Mouse (Mus musculus): ENCODE results near the gene Car10. TPM values are rescaled to one million over a fixed set of nuclear protein-coding genes. Genes with fewer than 3 reads are reported as not detected.

Car10 gene
- polyA plus RNA-seq, 1 experiment from 2014 or later: 6.3 TPM

GRCm38 (mm10) chr11:93509527-93510235, 411.9 kb downstream of the Car10 start:
- 64% methylated on average over 11 of the region's 11 CpGs for WGBS
- Histone ChIP-seq H3K36me3 (ENCODE audit: control insufficient read depth, insufficient read depth, low read length) (no peaks in the 10 kb centered on the region), H3K9ac (ENCODE audit: low read length) (no peak overlapping the region), H3K27ac (ENCODE audit: low read depth, low read length) (no peak overlapping the region), H3K4me3 (ENCODE audit: low read depth, low read length) (no peak overlapping the region), H3K4me1 (ENCODE audit: control insufficient read depth, insufficient read depth, low read length) (no peaks in the 10 kb centered on the region), H3K9me3 (replicated peaks; ENCODE audit: control insufficient read depth, low read length) (no peaks in the 10 kb centered on the region), H3K4me2 (ENCODE audit: low read length) (no peak overlapping the region), H3K27me3 (replicated peaks; ENCODE audit: control insufficient read depth, insufficient read depth, low read length) (no peaks in the 10 kb centered on the region)
- DNase-seq (ENCODE audit: low spot score) (no peak), ATAC-seq (no peak)

- H3K4me3 ChIP-seq (ENCODE audit: low read depth, low read length): no peak overlapping the region
- H3K4me1 ChIP-seq (ENCODE audit: control insufficient read depth, insufficient read depth, low read length): no peaks in the 10 kb centered on the region
- ATAC-seq: no peak
- H3K9ac ChIP-seq (ENCODE audit: low read length): no peak overlapping the region
- WGBS: 84% methylated on average over 2 of the region's 2 CpGs
- no peak overlapping the region for H3K27ac ChIP-seq (ENCODE audit: low read depth, low read length)
- no peaks in the 10 kb centered on the region for H3K27me3 ChIP-seq (replicated peaks; ENCODE audit: control insufficient read depth, insufficient read depth, low read length)
- no peaks in the 10 kb centered on the region for H3K36me3 ChIP-seq (ENCODE audit: control insufficient read depth, insufficient read depth, low read length)
- DNase-seq (ENCODE audit: low spot score): no peak
- H3K4me2 ChIP-seq (ENCODE audit: low read length): no peak overlapping the region
- no peaks in the 10 kb centered on the region for H3K9me3 ChIP-seq (replicated peaks; ENCODE audit: control insufficient read depth, low read length)
These were observed 415.0 kb downstream of the Car10 start for GRCm38 (mm10) chr11:93512843-93513242.

- Histone ChIP-seq H3K9me3 (replicated peaks; ENCODE audit: control insufficient read depth, low read length) (no peaks in the 10 kb centered on the region), H3K36me3 (ENCODE audit: control insufficient read depth, insufficient read depth, low read length) (no peaks in the 10 kb centered on the region), H3K4me2 (ENCODE audit: low read length) (no peak overlapping the region), H3K9ac (ENCODE audit: low read length) (no peak overlapping the region), H3K27ac (ENCODE audit: low read depth, low read length) (no peak overlapping the region), H3K27me3 (replicated peaks; ENCODE audit: control insufficient read depth, insufficient read depth, low read length) (no peaks in the 10 kb centered on the region), H3K4me3 (ENCODE audit: low read depth, low read length) (no peak overlapping the region), H3K4me1 (ENCODE audit: control insufficient read depth, insufficient read depth, low read length) (no peaks in the 10 kb centered on the region)
- 25% methylated on average over 2 of the region's 2 CpGs for WGBS
- DNase-seq (ENCODE audit: low spot score) (no peak), ATAC-seq (no peak)
These were observed 416.6 kb downstream of the Car10 start for GRCm38 (mm10) chr11:93514396-93514795.

- H3K9me3 ChIP-seq (replicated peaks; ENCODE audit: control insufficient read depth, low read length): no peaks in the 10 kb centered on the region
- no peaks in the 10 kb centered on the region for H3K4me1 ChIP-seq (ENCODE audit: control insufficient read depth, insufficient read depth, low read length)
- H3K27ac ChIP-seq (ENCODE audit: low read depth, low read length): no peak overlapping the region; the same call in 1 of the 2 replicates
- ATAC-seq (peak; percentile 46; the same call in 1 of the 2 replicates), DNase-seq (ENCODE audit: low spot score) (peak; percentile 13)
- no peak overlapping the region for H3K4me2 ChIP-seq (ENCODE audit: low read length)
- no peaks in the 10 kb centered on the region for H3K36me3 ChIP-seq (ENCODE audit: control insufficient read depth, insufficient read depth, low read length)
- 82% methylated on average over 6 of the region's 6 CpGs for WGBS
- no peaks in the 10 kb centered on the region for H3K27me3 ChIP-seq (replicated peaks; ENCODE audit: control insufficient read depth, insufficient read depth, low read length)
- H3K9ac ChIP-seq (ENCODE audit: low read length): no peak overlapping the region
- no peak overlapping the region for H3K4me3 ChIP-seq (ENCODE audit: low read depth, low read length)
These were observed 417.7 kb downstream of the Car10 start for GRCm38 (mm10) chr11:93515566-93515965.

GRCm38 (mm10) chr11:93516216-93516615, 418.4 kb downstream of the Car10 start:
- Histone ChIP-seq H3K4me1 (ENCODE audit: control insufficient read depth, insufficient read depth, low read length) (no peaks in the 10 kb centered on the region), H3K4me3 (ENCODE audit: low read depth, low read length) (no peak overlapping the region), H3K27ac (ENCODE audit: low read depth, low read length) (no peak overlapping the region), H3K36me3 (ENCODE audit: control insufficient read depth, insufficient read depth, low read length) (no peaks in the 10 kb centered on the region), H3K9ac (ENCODE audit: low read length) (no peak overlapping the region), H3K4me2 (ENCODE audit: low read length) (no peak overlapping the region), H3K27me3 (replicated peaks; ENCODE audit: control insufficient read depth, insufficient read depth, low read length) (no peaks in the 10 kb centered on the region), H3K9me3 (replicated peaks; ENCODE audit: control insufficient read depth, low read length) (no peaks in the 10 kb centered on the region)
- no peak for DNase-seq (ENCODE audit: low spot score)
- no peak for ATAC-seq
- 87% methylated on average over 9 of the region's 9 CpGs for WGBS

- Histone ChIP-seq H3K4me3 (ENCODE audit: low read depth, low read length) (no peak overlapping the region), H3K9ac (ENCODE audit: low read length) (no peak overlapping the region), H3K27me3 (replicated peaks; ENCODE audit: control insufficient read depth, insufficient read depth, low read length) (no peaks in the 10 kb centered on the region), H3K36me3 (ENCODE audit: control insufficient read depth, insufficient read depth, low read length) (no peaks in the 10 kb centered on the region), H3K4me2 (ENCODE audit: low read length) (no peak overlapping the region), H3K27ac (ENCODE audit: low read depth, low read length) (no peak overlapping the region), H3K9me3 (replicated peaks; ENCODE audit: control insufficient read depth, low read length) (no peaks in the 10 kb centered on the region), H3K4me1 (ENCODE audit: control insufficient read depth, insufficient read depth, low read length) (no peaks in the 10 kb centered on the region)
- DNase-seq (ENCODE audit: low spot score) (no peak), ATAC-seq (no peak)
- WGBS: 82% methylated on average over 2 of the region's 2 CpGs
These were observed 419.1 kb downstream of the Car10 start for GRCm38 (mm10) chr11:93516946-93517345.

- H3K4me1 ChIP-seq (ENCODE audit: control insufficient read depth, insufficient read depth, low read length): no peaks in the 10 kb centered on the region
- H3K36me3 ChIP-seq (ENCODE audit: control insufficient read depth, insufficient read depth, low read length): no peaks in the 10 kb centered on the region
- 77% methylated on average over 3 of the region's 3 CpGs for WGBS
- ATAC-seq (no peak), DNase-seq (ENCODE audit: low spot score) (no peak)
- H3K4me3 ChIP-seq (ENCODE audit: low read depth, low read length): no peak overlapping the region
- H3K9me3 ChIP-seq (replicated peaks; ENCODE audit: control insufficient read depth, low read length): no peaks in the 10 kb centered on the region
- no peak overlapping the region for H3K4me2 ChIP-seq (ENCODE audit: low read length)
- H3K27ac ChIP-seq (ENCODE audit: low read depth, low read length): no peak overlapping the region
- no peak overlapping the region for H3K9ac ChIP-seq (ENCODE audit: low read length)
- no peaks in the 10 kb centered on the region for H3K27me3 ChIP-seq (replicated peaks; ENCODE audit: control insufficient read depth, insufficient read depth, low read length)
These were observed 424.7 kb downstream of the Car10 start for GRCm38 (mm10) chr11:93522501-93522900.

- Histone ChIP-seq H3K27ac (ENCODE audit: low read depth, low read length) (no peak overlapping the region), H3K4me3 (ENCODE audit: low read depth, low read length) (no peak overlapping the region), H3K4me1 (ENCODE audit: control insufficient read depth, insufficient read depth, low read length) (no peaks in the 10 kb centered on the region), H3K36me3 (ENCODE audit: control insufficient read depth, insufficient read depth, low read length) (no peaks in the 10 kb centered on the region), H3K4me2 (ENCODE audit: low read length) (no peak overlapping the region), H3K9me3 (replicated peaks; ENCODE audit: control insufficient read depth, low read length) (no peaks in the 10 kb centered on the region), H3K27me3 (replicated peaks; ENCODE audit: control insufficient read depth, insufficient read depth, low read length) (no peaks in the 10 kb centered on the region), H3K9ac (ENCODE audit: low read length) (no peak overlapping the region)
- WGBS: 83% methylated on average over 3 of the region's 3 CpGs
- DNase-seq (ENCODE audit: low spot score) (no peak), ATAC-seq (no peak)
These were observed 428.1 kb downstream of the Car10 start for GRCm38 (mm10) chr11:93525921-93526320.

GRCm38 (mm10) chr11:93531029-93531680, 433.3 kb downstream of the Car10 start:
- ATAC-seq (no peak), DNase-seq (ENCODE audit: low spot score) (peak; percentile 31)
- H3K4me3 ChIP-seq (ENCODE audit: low read depth, low read length): no peak overlapping the region
- no peaks in the 10 kb centered on the region for H3K27me3 ChIP-seq (replicated peaks; ENCODE audit: control insufficient read depth, insufficient read depth, low read length)
- H3K9ac ChIP-seq (ENCODE audit: low read length): no peak overlapping the region
- H3K27ac ChIP-seq (ENCODE audit: low read depth, low read length): no peak overlapping the region
- no peaks in the 10 kb centered on the region for H3K36me3 ChIP-seq (ENCODE audit: control insufficient read depth, insufficient read depth, low read length)
- WGBS: 58% methylated on average over 7 of the region's 7 CpGs
- H3K9me3 ChIP-seq (replicated peaks; ENCODE audit: control insufficient read depth, low read length): no peaks in the 10 kb centered on the region
- no peak overlapping the region for H3K4me2 ChIP-seq (ENCODE audit: low read length)
- H3K4me1 ChIP-seq (ENCODE audit: control insufficient read depth, insufficient read depth, low read length): no peaks in the 10 kb centered on the region

Measured in forebrain, embryonic 14.5 days (tissue).